Mouse (Mus musculus) liver, postnatal 0 days (tissue): ENCODE results near the gene Figla.

Experiments
- CTCF ChIP-seq: sonication (generic); IDR thresholded peaks from 2 replicates; pipeline ENCODE4 v1.5.1; 2016; ENCODE audit warnings: antibody characterized with exemption, low read depth
- EP300 ChIP-seq: IDR thresholded peaks from 2 replicates; pipeline ENCODE4 v1.6.1; 2016; ENCODE audit warnings: antibody characterized with exemption, low read depth, mild to moderate bottlenecking

DNA sequence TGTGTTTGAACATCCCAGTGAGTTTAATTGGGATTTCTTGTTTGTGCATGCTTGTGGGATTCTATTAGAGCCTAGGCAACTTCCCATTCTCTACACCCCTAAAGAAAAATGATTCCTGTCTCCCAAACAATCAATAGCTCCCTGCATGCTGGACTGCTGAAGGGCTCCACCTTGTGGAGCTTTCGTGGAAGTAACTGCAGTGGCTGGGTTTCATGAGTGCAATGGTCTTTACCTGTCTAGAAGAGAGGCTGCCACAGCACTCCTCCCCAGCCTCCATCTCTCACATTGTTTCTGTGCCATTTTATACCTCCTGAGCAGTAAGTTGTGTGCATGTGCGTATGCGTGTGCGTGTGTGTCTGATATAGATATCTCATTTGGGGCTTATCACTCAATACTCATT, 6.0 kb upstream of the Figla start:
- no peak for TF ChIP-seq EP300
- TF ChIP-seq CTCF, result peak; percentile 84
